Mouse (Mus musculus) hindbrain, embryonic 15.5 days (tissue): ENCODE measurements around the gene Olfr557. TPM values are rescaled to one million over a fixed set of nuclear protein-coding genes. Genes with fewer than 3 reads are reported as not detected.

Source experiments
- ATAC-seq: fragments of 200-750 bp; cut with Nextera tagmentation; 2 replicates; pipeline ENCODE4 v1.8.0; 2017; ENCODE audit warnings: low read depth, moderate number of reproducible peaks, moderate TSS enrichment; ENCODE audit not compliant: low FRiP score
- H3K27ac ChIP-seq: fragments of 300-500 bp; sonication (generic); replicated peaks from 2 replicates; pipeline ENCODE4 v1.5.1; 2015; ENCODE audit warnings: mild to moderate bottlenecking, inconsistent platforms
- H3K27me3 ChIP-seq: fragments of 300-500 bp; sonication (generic); 2 replicates; pipeline ENCODE4 v1.6.1; 2015; ENCODE audit warnings: control low read depth, inconsistent platforms
- H3K36me3 ChIP-seq: fragments of 300-500 bp; sonication (generic); 2 replicates; pipeline ENCODE4 v1.6.1; 2015; ENCODE audit warnings: control low read depth, inconsistent platforms
- H3K4me1 ChIP-seq: fragments of 300-500 bp; sonication (generic); replicated peaks from 2 replicates; pipeline ENCODE4 v1.6.1; 2015; ENCODE audit warnings: control low read depth, inconsistent platforms
- H3K4me2 ChIP-seq: fragments of 300-500 bp; sonication (generic); 2 replicates; pipeline ENCODE4 v1.6.1; 2015; ENCODE audit warnings: moderate library complexity, mild to moderate bottlenecking, inconsistent platforms
- H3K4me3 ChIP-seq: fragments of 300-500 bp; sonication (generic); 2 replicates; pipeline ENCODE4 v1.5.1; 2015; ENCODE audit warnings: mild to moderate bottlenecking, inconsistent platforms
- H3K9ac ChIP-seq: fragments of 300-500 bp; sonication (generic); 2 replicates; pipeline ENCODE4 v1.6.1; 2015; ENCODE audit warnings: inconsistent platforms
- H3K9me3 ChIP-seq: fragments of 300-500 bp; sonication (generic); 2 replicates; pipeline ENCODE4 v1.6.1; 2016; ENCODE audit warnings: control low read depth, inconsistent platforms
- WGBS: fragments of 180-500 bp; shearing (Covaris S2); methylation state at CpG from one replicate; pipeline ENCODE4 v1.1.7; 2015; 5-methylcytosine and 5-hydroxymethylcytosine counted together
- polyA plus RNA-seq: library from polyadenylated mRNA; unstranded; fragments of >200 nt; fragmentation: Nextera tagmentation; extraction: Ambion mirVana; gene quantifications from 2 replicates; pipeline ENCODE4 v1.2.1, GENCODE M21; 2015

The Olfr557 gene
- polyA plus RNA-seq, 1 experiment from 2014 or later = not detected

DNA sequence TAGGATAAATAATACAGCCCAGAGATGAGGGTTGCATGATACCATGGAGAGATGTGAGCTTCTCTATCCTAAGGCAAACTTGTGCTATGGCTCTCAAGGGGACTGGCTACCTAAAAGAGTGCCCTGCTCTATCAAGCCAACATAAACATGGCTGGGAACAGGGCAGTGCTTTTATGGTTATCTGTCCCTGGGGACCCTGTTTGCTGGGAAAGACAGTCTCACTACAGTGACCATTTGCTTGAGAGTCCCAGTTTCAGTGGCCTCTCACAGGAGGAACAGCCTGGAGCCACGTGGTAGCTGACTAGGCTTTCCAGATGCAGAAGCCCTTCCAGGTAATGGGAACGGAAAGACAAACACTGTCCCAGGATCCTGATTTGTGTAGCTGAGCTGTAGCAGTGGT lies 42.0 kb downstream of the Olfr557 start:
- no peak overlapping the region for H3K4me3 ChIP-seq
- no peak overlapping the region for H3K4me2 ChIP-seq
- no peak for ATAC-seq
- H3K9ac ChIP-seq = no peak overlapping the region
- H3K27me3 ChIP-seq = no peaks in the 10 kb centered on the region
- H3K4me1 ChIP-seq = no peaks in the 10 kb centered on the region
- WGBS = 61% methylated on average over 2 of the region's 2 CpGs
- no peaks in the 10 kb centered on the region for H3K36me3 ChIP-seq
- H3K27ac ChIP-seq = no peak overlapping the region
- no peaks in the 10 kb centered on the region for H3K9me3 ChIP-seq

Other genes with a start within 250 kb of the Olfr557 start
- 0.34 and 0.52 TPM in 2 replicates for gene Olfr543, start 214.2 kb upstream of the Olfr557 start, polyA plus RNA-seq
- 0.16 and 0.18 TPM in 2 replicates for gene Olfr544, start 207.6 kb upstream of the Olfr557 start, polyA plus RNA-seq
- gene Olfr545, start 196.3 kb upstream of the Olfr557 start, polyA plus RNA-seq = 0.13 and 0.25 TPM in 2 replicates
- not detected in 2 replicates for gene Olfr547, start 161.2 kb upstream of the Olfr557 start, polyA plus RNA-seq
- not detected in 2 replicates for gene Olfr548-ps1, start 155.0 kb upstream of the Olfr557 start, polyA plus RNA-seq
- gene Olfr549, start 146.0 kb upstream of the Olfr557 start, polyA plus RNA-seq = not detected in 2 replicates
- 0.25 and 0.26 TPM in 2 replicates for gene Trim21, start 130.4 kb upstream of the Olfr557 start, polyA plus RNA-seq
- gene Olfr550, start 124.5 kb upstream of the Olfr557 start, polyA plus RNA-seq = not detected in 2 replicates
- gene Olfr551, start 104.0 kb upstream of the Olfr557 start, polyA plus RNA-seq = not detected in 2 replicates
- gene Olfr552, start 98.1 kb upstream of the Olfr557 start, polyA plus RNA-seq = 0.04 TPM in 1 of 2 replicates, not detected in the other
- gene Olfr553, start 77.7 kb upstream of the Olfr557 start, polyA plus RNA-seq = not detected in 2 replicates
- gene Olfr554, start 57.5 kb upstream of the Olfr557 start, polyA plus RNA-seq = not detected in 2 replicates
- not detected in 2 replicates for gene Olfr555, start 37.1 kb upstream of the Olfr557 start, polyA plus RNA-seq
- gene Olfr556, start 31.0 kb upstream of the Olfr557 start, polyA plus RNA-seq = not detected in 2 replicates
- gene Trim68, start 8.6 kb upstream of the Olfr557 start, polyA plus RNA-seq = 6.5 and 7.0 TPM in 2 replicates
- gene Olfr558, start 6.3 kb downstream of the Olfr557 start, polyA plus RNA-seq = 0.13 and 0.14 TPM in 2 replicates
- gene Olfr33, start 23.2 kb downstream of the Olfr557 start, polyA plus RNA-seq = not detected in 2 replicates
- gene Olfr559, start 31.6 kb downstream of the Olfr557 start, polyA plus RNA-seq = not detected in 2 replicates
- not detected in 2 replicates for gene Olfr560, start 63.5 kb downstream of the Olfr557 start, polyA plus RNA-seq
- gene Olfr78, start 63.6 kb downstream of the Olfr557 start, polyA plus RNA-seq = 0.12 TPM in 1 of 2 replicates, not detected in the other
- gene Olfr561, start 75.3 kb downstream of the Olfr557 start, polyA plus RNA-seq = not detected in 2 replicates
- not detected in 2 replicates for gene Olfr564, start 107.6 kb downstream of the Olfr557 start, polyA plus RNA-seq
- not detected in 2 replicates for gene Olfr566, start 162.9 kb downstream of the Olfr557 start, polyA plus RNA-seq
- not detected in 2 replicates for gene Olfr568, start 181.2 kb downstream of the Olfr557 start, polyA plus RNA-seq
- not detected in 2 replicates for gene Olfr569, start 195.0 kb downstream of the Olfr557 start, polyA plus RNA-seq
- gene Olfr570, start 198.7 kb downstream of the Olfr557 start, polyA plus RNA-seq = 0.14 TPM in 1 of 2 replicates, not detected in the other
- not detected in 2 replicates for gene Olfr571, start 221.6 kb downstream of the Olfr557 start, polyA plus RNA-seq
- not detected in 2 replicates for gene Olfr572, start 228.5 kb downstream of the Olfr557 start, polyA plus RNA-seq
- not detected in 2 replicates for gene Olfr573-ps1, start 246.7 kb downstream of the Olfr557 start, polyA plus RNA-seq